Mouse (Mus musculus) gastrocnemius, postnatal 25 days (tissue): Measurements from ENCODE around the gene Inf2. TPM values are rescaled to one million over a fixed set of nuclear protein-coding genes. Genes with fewer than 3 reads are reported as not detected.

Experiments used
- DNase-seq: peaks from one replicate; pipeline ENCODE4 v3.0.0; 2022
- total RNA-seq, 2 experiments: library from RNA; stranded (reverse); gene quantifications; 1 replicate in 1 of 2; 2 replicates in 1 of 2; pipeline ENCODE4 v1.2.3; 2021

Inf2 gene
- total RNA-seq, 2 experiments from 2014 or later, result 10.3 to 10.9 TPM

DNA sequence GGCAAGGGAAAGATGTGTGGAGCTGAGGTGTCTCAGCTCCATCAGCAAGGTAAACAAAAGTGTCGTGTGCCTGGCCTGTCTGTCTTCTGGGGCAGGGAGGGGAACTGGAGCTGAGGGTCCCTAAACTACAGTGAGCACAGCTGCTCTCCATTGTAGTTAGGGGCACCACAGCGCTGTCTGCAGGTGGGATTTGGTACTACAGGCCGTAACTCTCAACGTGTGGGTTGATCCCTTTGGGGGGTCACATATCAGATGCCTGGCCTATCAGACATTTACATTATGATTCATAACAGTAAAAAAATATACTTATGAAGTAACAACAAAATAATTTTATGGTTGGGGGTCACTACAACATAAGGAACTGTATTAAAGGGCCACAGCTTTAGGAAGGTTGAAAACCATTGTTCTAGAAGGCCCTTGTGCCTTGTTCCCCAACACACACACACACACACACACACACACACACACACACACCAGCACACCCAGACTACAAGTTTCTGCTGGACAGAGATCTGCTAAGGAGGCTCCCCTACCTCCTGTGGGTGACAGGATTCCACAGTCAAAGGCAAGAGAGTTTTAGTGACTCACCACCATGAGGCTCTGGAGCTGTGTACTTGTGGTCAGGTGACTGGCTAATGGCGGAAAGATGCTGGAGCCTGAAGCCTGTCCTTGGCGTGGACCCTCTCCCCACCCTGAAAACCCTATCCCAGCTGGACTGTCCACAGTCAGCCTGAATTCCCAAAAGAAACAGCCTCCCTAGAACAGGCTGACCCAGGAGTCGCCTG is 38.7 kb downstream of the Inf2 start:
- DNase-seq, result no peak

DNA sequence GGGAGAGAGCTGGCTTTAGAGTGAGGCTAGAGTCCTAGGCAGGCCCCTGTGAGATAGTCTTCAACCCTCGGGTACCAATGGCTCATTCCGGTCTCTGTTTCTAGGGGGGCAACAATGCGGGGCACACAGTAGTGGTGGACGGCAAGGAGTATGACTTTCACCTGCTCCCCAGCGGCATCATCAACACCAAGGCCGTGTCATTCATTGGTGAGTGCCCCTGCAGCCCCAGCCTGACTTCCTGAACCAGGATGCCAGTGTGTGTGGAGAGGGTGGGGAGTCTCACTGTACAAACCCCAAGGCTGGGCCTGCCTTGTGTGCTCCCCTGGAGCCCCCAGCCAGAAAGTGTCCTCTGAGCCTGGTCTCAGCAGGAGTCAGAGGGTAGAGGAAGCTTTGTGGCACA is 39.6 kb downstream of the Inf2 start:
- DNase-seq, result no peak

DNA sequence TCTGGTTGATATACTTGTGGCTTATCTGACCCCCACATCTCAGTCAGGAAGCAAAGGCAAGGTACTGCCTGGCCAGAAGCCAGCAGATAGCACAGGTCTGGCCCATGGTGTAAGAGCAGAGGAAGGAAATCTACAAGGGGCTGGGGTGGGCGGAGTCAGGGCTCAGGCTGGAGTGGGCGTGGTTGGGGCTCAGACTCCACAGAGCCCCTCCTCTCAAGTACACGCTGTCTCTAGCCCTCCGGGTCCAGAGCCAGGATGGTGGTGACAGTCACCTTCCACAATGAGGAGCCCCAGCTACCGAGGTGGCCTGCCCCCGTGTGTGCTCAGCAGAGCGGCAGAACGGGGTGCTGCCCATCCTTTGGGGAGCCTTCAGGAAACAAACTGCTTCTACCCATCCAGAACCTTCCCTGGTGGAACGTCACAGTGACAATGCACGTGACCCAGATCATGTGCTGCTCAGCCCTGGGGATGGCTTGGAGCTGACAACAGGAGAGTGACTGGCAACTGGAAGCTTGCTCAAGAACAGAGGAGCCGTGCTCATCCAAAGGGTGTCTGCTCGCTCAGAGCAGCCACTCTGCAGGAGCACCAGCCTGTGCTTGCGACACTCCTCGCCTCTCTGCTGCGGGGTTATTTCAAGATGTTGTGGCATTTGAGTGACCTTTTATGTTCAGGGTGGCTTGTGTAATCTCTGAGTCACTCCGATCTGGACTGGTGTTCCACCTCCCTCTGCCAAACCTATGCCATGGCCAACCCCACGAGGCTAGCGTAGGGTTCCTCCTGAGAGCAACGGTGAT is 40.5 kb downstream of the Inf2 start:
- peak; percentile 82 for DNase-seq

DNA sequence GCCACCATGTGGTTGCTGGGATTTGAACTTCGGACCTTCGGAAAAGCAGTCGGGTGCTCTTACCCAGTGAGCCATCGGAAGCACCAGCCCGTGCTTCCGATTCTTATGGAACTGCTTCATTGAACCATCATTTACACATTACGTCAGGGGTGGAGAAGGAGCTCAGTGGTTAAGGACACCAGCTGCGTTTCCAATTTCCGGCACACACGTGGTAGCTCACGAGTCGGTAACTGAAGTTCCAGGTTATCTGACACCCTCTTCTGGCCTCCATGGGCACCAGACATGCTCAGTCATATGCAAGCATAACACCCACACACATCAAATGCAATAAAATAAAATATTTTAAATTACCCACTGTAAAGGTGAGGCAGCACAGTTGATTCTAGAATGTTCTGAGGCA is 41.4 kb downstream of the Inf2 start:
- DNase-seq, result peak; percentile 57

DNA sequence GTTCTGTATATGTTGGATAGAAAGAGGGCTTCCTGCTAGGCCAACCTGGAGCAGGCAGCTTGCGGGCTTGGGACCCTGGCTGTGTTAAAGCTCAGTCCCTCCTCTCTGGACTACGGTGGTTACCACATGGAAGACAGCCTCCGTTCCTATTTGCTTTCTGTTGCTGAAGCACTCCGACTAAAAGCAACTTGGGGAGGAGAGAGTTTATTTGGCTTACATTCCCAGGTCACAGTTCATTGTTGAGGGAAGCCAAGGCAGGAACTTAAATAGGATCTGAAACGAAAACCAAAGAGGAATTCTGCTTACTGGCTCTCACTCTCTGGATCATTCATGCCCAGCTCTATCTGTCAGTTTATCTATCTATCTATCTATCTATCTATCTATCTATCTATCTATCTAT is 42.2 kb downstream of the Inf2 start:
- no peak for DNase-seq

DNA sequence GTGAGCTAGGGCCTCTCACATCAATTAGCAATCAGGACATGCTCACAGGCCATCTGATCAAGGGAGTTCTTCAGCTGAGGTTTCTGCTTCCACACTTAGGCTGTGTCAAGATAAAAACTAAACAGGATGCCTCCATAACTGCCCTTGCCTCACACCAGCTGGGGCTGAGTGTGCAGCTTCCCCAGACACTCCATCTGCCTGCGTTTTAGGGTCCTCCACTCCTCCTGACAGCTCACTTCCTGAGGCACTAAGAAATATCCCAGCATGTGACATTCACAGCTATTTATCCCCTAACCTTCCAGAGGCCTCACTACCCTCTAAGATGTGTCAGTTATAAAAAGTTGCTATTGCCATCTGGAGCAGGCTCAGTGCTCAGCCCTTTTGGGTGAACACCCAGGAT is 42.9 kb downstream of the Inf2 start:
- no peak for DNase-seq

DNA sequence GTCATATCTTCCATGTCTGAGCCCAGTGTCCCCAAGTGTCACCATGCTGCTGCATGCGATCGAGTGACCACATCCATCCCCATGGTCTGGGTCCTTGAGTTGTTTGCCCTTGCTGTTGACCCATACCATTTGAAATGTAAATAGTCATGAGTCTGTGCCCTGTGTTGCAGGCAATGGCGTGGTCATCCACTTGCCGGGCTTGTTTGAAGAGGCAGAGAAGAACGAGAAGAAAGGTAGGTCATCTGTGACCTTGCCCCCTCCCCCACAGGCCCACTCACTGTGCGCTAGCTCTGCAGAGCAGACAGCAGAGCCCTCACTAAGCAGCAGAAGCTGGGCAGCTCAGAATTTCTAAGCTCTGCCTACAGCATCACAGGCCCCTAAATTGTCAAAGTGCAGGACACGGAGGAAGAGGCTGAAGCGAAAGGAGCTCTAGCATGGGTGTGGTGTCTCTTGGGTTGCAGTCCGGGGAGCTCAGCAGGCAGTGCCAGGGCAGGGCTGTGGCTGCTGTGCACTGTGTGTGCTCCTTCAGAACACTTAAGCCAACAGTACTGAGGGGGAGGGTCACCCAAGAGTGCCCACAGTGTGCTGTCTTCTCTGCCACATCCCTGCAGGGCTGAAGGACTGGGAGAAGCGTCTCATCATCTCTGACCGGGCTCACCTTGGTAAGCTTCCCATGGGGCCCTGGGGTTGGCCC is 43.6 kb downstream of the Inf2 start:
- DNase-seq, result no peak

DNA sequence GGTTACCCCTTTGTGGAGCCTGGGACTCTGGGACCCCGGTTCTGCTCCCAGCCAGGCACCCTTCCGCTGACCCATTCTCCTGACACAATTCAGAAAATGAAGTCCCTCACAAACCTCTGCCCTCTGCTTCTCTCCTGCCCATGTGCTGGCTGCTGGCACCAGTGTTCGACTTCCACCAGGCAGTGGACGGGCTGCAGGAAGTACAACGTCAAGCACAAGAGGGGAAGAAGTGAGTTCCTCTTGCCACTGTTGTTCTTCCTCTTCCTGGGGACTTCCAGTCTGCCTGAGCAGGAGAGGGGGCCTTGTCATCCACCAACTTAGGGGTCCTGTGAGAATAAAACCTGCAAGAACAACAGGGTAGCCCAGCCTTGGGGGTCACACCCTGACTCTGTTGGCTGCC is 44.3 kb downstream of the Inf2 start:
- no peak for DNase-seq

DNA sequence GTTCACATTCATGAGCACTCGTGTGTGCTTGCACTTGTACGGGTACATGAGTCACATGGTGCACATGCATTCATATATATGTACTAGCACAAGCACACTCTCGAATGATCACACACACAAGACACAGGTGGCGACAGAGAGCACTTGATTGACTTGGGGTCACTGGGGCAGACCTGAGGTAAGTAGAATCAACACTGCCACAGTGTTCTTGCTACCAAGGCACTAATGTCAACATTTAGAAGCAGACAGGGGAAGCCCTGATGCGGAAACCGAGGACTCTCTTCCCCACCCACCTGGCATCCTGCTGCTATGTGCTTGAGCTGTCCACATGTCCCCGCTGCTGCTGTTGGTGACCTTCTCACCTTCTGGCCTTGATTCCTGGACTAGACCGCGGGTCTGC is 45.1 kb downstream of the Inf2 start:
- no peak for DNase-seq

DNA sequence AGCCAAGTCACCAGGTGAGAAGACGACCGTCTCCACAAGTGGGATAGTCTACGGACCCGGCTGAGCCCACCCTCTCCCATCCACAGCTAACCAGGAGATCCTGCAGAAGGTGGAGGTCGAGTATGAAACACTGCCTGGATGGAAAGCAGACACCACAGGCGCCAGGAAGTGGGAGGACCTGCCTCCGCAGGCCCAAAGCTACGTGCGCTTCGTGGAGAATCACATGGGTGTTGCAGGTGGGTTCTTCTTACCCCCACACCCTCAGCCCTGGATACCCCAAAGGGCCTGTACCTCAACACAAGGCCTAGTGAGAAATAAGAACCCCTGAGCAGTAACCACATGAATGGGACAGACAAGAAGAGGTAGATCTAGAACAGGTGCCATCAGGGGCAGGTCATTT is 50.9 kb downstream of the Inf2 start:
- DNase-seq, result no peak

DNA sequence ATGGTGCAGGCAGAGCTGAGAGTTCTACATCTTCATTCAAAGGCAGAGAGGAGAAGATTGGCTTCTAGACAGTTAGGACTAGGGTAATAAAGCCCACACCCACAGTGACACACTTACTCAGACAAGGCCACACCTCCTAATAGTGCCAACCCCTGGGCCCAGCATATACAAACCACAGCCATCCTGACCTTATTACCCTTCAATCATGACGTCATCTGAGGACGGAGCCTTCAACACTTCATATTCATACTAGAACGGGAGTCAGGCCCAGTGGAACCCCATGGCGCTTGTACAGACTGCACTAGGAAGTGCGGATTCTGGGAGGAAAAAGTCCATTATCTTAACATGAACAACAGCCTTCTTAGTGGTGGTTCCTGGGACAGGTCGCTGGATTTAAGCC is 54.5 kb downstream of the Inf2 start:
- no peak for DNase-seq

DNA sequence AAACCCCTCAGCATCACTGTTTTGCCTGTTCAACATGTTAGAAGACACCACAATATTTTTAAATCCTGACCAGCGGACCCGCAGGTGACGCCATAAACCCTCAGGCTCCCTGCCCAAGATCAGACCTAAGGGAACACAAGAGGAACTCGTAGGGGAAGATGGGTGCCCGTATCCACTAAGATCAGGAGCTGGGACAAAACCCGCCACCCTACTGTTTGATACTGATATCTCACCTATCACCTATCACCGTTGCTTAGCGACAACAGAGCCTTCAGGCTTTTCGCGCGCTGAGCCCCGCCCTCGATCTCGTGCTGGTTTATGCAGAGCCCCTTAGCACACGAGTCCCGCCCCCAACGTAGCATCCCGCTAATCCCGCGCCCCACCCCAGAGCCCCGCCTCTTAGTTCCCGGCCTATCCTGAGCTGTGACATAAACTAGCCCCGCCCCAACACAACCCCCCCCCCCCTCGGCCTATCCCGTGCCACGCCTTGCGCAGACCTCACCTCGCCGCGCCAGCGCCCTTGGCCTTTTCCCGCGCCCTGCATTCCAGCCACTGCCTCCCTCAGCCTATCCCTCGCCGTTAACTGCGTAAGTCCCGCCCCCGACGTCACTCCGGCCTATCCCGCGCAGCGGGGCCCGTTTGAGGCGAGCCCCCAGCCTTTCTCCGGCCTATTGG is 55.7 kb downstream of the Inf2 start, which contains the start of gene Siva1:
Gene Siva1 (plus strand): TSS at position 500 of the 675 bp plus-strand sequence.
- DNase-seq, result peak; percentile 100

DNA sequence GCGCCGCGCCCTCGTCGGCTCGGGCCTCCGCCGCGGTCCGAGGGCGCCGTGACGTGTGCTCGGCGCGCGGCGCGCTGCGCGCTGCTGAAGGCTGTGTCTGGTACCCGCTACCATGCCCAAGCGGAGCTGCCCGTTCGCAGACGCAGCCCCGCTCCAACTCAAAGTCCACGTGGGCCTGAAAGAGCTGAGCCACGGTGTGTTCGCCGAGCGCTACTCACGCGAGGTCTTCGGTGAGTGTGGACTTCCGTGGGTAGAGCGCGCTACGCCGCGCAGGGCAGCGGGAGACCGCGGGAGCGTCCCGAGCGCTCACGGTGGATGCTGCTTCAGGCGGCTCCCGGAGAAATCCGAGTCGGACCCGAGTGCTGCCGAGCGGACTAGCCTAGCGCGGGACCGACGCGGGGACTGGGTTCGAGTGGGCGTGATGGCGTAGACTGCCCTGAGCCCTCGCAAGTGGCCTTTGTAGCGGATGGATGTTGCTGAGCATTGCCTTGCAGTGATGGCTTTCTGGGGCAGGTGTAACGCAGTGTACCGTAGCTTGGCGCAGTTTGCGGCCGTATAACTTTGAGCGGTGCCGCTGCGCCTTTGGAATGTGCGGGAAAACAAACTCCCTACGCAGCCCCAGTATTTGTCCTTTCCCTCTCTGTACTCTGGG is 56.4 kb downstream of the Inf2 start:
- DNase-seq, result peak; percentile 46

DNA sequence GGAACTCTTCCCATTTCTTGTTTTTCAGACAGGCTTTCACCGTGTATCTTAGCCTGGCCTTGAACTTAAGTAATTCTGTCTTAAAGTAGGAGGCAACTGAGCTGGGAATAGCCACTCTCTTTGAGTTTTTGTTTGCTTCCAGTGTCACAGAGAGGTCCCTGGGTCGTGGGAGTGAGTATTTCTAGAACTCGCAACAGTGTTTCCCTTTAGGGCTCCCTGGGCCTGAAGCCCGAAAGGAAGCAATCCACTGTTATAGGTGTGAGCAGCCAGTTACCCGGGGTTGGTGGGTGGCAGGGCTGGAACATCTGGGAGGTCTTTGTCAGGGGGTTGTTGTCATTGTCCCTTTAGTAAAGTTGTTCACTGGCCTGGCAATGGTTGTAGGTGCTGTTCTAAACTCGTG is 57.6 kb downstream of the Inf2 start:
- no peak for DNase-seq

DNA sequence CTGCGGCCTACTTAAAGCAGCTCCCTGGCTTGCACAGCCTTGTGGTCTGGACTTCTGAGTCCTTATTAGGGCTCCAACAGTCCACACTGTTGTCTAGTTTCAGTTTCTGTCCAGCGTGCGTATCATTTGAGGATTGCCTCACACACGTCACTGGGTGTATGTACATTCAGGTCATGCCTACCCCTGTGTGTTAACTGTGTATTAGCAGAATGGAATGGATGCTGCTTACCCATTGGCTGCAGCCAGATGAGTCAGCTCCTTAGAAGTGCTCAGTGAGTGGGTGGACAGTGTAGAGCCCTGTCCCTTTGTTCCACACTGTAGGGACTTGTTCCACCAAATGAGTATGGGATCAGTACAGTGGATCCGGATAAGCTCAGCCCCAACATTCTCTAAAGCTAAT is 59.5 kb downstream of the Inf2 start:
- DNase-seq, result no peak

DNA sequence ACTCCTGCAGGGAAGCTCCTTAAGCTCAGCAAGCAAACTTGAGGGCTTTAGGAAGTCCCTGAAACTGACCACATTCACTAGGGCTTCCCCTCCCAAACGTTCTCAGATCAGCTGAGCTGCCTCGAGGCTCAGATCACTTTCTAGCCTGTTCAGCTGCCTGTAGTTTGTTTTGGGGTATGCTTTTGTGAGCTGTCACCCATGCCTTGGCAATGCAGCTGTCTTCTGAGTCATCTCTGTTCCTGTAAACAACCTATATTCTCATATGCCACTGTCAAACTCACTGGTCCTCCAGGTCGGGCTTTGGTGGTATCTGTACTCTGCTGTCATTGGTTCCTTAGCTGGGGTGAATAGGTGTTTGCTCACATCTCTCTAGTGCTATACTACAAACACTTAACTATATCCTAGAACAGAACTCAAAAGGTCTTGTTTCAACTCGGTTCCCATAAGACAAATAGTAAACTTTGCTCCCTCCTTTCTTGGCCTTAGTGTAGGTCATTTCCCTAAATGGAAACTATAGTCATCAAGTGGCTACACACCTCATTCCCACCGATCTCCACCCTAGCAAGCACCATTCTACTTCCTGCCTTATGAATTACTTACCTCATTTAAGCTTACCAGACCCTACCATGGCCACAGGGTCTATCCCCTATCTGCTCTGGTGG is 63.3 kb downstream of the Inf2 start:
- DNase-seq, result no peak

DNA sequence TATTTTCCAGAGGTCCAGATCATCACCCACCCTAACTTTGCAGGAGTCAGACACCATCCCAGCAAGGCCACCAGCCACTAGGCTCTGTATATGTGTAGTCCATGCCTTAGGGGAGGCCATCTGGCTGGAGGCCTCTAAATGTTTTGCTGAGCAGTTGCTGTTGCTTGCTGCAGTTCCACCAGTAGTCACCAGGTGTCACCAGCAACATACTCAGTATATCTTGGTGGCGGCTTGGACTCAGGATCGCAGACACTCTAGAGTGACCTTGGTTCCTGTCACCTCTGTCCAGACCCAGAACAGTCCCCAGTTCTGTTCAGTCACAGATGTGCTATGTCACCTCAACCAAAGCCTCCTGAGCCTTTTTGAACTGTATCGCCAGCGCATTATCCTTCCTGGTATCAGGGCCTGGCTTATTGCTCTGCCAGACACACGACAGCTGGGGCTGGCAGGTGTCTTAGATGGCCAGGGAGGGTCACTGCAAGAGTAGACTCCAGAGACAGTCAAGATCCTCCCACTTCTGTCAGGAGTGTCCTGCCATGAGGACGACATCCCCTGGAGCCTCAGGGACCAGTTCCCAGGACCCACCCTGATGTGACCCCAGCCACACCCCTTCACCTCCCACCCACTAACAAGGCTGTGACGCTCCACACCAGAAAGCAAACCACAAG is 64.7 kb downstream of the Inf2 start:
- peak; percentile 69 for DNase-seq

DNA sequence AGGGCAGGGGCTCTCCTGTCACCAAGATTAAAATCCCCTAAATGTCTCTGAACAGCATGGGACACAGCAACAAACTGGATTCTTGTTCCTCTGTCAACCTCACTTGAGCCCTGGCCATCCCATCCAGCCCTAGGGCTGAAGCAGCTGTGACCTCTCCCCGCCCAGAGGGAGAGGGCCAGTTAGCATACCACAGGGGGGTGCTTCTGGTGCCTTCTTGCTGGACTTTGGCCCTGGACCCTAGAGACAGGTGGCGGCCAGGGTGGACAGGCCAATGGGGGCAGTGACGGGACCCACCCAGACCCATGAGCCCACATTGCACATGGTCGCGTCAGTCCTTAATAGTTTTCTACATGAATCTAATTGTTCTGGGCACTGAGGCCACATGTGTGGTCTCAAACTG is 65.5 kb downstream of the Inf2 start:
- no peak for DNase-seq

DNA sequence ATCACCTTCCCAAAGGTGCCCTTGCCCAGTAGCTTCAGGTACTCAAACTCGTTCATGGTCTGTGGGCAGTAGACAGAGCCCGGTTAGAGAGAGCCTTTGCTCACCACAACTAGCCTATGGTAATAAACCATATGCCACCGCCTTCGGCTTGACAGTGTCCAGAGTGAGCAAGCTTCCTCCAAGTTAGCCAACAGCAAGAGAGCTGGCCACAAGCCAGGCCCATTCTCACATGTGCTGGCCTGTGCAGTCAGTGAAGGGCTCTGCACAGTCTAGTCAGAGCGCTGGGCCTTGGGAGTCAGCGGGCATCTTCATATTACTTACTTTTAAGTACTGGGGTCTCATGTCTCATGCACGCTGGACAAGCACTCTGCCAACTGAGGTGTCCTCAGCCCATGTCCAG is 70.0 kb downstream of the Inf2 start:
- DNase-seq, result no peak

DNA sequence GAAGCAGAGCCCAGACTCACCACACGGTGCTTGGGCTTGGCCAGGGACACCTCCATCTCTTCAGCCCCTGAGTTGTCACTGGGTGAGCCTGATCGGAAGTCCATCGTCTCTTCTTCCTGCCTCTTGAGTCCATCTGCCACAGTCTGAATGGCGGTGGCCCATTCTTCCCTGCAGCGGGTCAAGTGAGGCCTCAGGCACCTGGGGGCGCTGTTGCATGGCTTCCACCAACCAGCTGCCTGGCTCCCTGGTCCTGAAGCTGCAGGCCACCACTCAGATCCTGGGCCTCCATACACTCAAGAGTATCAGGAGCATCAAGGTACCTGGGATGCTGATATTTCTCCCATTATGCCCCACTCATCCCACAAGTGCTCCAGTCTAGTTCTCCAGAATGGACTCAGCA is 70.5 kb downstream of the Inf2 start:
- DNase-seq, result peak; percentile 60
